Mouse (Mus musculus) cortical plate, adult 2 months (tissue): ENCODE data around the gene Ephb6. TPM values are rescaled to one million over a fixed set of nuclear protein-coding genes. Genes with fewer than 3 reads are reported as not detected.

Experiments
- H3K27ac ChIP-seq: fragments of 200-500 bp; 2 replicates; pipeline ENCODE4 v1.5.1; 2012; ENCODE audit warnings: low read length, control low read depth, inconsistent platforms; ENCODE audit not compliant: insufficient read depth
- H3K4me1 ChIP-seq: fragments of 200-500 bp; 2 replicates; pipeline ENCODE4 v1.6.1; 2011; ENCODE audit warnings: low read length; ENCODE audit not compliant: control insufficient read depth, insufficient read depth
- H3K4me3 ChIP-seq: fragments of 200-500 bp; 2 replicates; pipeline ENCODE4 v1.5.1; 2011; ENCODE audit warnings: mild to moderate bottlenecking, low read length, control low read depth; ENCODE audit not compliant: insufficient read depth
- CTCF ChIP-seq: fragments of 200-500 bp; IDR thresholded peaks from 2 replicates; pipeline ENCODE4 v1.5.1; 2011; ENCODE audit warnings: mild to moderate bottlenecking, control low read depth, low read length; ENCODE audit not compliant: insufficient read depth; ENCODE audit errors: extremely low read depth
- POLR2A ChIP-seq: fragments of 200-500 bp; IDR thresholded peaks from 2 replicates; pipeline ENCODE4 v1.6.1; 2011; ENCODE audit warnings: mild to moderate bottlenecking, low read length, control low read depth; ENCODE audit not compliant: insufficient read depth; ENCODE audit errors: extremely low read depth
- polyA plus RNA-seq: library from polyadenylated mRNA; depleted of rRNA; stranded (reverse); fragments of >200 nt; gene quantifications from 2 replicates; pipeline ENCODE4 v1.2.3, GENCODE M21; 2012

Ephb6 gene
- polyA plus RNA-seq, 1 experiment = 135 TPM

DNA sequence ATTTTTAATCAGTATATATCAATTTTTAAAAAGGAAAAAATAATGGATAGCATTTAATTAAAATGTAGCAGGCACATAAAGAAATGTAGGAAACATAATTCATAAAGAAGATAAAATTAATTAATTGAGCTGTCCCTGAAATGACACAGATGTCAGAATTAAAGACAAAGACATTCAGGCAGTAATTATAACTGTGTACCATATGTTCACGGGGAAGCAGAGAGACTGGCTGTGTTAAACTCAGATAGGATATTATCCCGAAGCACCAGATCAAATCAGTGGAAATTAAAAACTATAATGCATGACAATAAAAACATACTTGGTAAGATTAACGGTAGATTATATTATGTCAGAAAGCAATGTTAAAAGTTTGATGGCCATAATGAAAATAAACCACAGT is 36.2 kb upstream of the Ephb6 start:
- H3K4me3 ChIP-seq = no peak overlapping the region
- TF ChIP-seq CTCF = no peak
- no peak for TF ChIP-seq POLR2A
- H3K27ac ChIP-seq = no peak overlapping the region
- H3K4me1 ChIP-seq = no peaks in the 10 kb centered on the region

DNA sequence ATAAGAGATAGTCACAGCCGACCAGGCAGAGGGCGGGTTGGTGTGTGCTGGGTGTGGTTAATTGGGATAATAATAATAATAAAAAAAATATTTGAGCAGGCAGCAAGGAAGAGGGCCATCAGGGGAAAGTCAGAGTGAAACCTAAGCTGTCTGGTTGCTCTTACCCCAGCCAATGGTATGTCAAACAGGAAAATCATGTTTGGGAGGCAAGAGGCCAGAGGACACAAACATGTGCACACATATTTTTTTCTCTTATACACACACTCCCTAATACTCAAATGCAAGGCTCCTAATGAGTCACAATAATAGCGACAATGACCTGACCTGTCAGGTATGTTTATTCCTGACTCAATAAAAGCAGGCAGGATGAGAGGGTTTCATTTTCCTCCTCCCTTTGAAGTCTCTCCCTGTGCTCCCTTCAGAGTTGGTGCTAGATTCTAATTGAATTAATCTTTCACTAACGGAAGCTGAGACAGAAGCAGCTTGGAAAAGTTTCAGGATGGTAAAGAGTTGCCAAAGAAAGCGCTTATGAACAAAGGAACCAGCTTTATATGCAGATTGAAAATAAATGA is 28.7 kb upstream of the Ephb6 start:
- H3K27ac ChIP-seq = no peak overlapping the region
- no peak overlapping the region for H3K4me3 ChIP-seq
- no peaks in the 10 kb centered on the region for H3K4me1 ChIP-seq
- TF ChIP-seq POLR2A (no peak), CTCF (no peak)

DNA sequence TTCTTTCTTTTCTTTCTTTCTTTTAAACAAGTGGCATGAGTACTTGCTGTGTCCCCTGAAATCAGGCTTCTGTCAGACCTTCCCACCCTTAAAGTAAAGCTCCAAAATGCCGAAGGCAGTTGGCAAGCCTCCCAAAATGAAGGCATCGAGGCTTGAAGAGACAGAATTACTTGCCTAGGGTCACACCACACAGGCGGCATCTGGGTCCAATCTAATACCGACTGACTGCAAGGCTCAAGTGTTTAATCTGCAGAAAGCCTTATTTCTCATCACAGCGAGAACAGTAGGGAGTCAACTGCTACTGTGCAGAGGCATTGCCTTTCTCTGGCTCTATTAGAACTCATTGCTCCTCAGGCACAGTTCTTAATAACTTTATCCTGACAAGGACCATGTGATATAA is 28.0 kb upstream of the Ephb6 start:
- H3K4me1 ChIP-seq = no peaks in the 10 kb centered on the region
- no peak overlapping the region for H3K27ac ChIP-seq
- TF ChIP-seq CTCF (no peak), POLR2A (no peak)
- H3K4me3 ChIP-seq = no peak overlapping the region

DNA sequence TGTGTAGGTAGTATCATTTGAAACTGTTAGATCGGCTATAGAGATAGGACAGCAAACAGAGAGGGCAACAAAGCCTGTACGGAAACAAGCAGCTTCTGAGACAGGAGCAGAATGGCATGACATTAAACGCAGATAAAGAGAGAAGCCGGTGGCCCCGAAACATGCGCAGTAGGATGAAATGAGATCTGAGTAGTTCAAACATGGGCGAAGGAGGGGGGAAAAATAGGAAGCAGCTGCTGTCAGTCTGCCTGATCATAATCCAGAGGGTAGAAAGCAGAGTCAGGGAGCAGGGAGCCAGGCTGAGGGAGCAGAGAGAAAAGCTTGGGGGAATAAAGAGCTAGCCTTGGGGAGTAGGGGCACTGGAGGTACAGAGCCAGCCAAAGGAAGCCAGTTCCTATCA is 24.0 kb upstream of the Ephb6 start:
- no peak overlapping the region for H3K27ac ChIP-seq
- no peaks in the 10 kb centered on the region for H3K4me1 ChIP-seq
- TF ChIP-seq POLR2A (no peak), CTCF (no peak)
- H3K4me3 ChIP-seq = no peak overlapping the region

DNA sequence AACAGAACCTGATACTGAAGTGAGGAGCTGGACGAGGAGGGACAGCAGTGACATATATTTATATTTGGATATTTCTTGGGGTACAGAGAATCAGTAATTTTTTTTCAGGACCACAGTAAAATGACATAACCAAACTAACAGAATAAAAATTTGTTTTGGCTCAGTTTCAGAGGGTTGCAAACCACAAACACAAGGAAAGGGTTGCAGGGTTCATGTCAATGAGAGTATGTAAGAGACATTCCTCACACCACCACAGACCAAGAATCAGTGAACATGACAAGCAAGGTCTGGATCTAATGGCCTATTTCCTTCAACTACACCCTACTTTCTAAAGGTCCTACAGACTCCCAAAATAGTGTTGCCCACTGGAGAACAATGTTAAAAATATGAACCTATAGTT is 23.1 kb upstream of the Ephb6 start:
- TF ChIP-seq CTCF = no peak
- no peak for TF ChIP-seq POLR2A
- no peak overlapping the region for H3K4me3 ChIP-seq
- H3K4me1 ChIP-seq = no peaks in the 10 kb centered on the region
- no peak overlapping the region for H3K27ac ChIP-seq

DNA sequence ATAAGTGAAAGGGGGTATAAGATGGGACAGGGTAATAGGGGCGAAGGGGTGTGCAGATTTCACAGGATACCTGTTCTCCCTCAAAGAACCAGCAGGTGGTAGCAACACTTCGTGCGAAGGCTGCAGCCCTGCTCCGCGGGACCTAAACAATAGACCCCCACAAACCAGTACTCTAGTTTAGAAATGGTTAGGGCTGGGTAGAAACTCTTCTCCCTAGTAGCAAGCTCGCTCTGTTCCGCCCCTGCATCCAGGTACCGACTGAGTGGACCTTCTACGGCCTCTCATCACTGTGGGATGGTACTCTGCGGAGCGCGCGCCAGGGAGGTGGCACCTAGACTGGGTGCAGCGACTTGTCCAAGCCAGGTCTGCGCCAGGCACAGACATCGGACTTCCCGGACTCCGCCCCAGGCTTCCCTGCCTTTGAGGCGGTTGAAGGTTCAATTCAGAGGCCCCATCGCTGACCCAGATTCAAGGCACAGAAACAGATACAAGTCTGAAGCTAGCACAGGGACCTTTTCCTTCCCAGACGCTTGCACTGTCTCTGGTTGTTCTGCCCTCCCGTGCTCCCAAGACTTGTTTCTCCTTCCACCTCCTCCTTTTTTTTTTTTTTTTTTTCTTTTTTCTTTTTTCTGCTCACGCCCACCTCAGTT is 756 bp upstream of the Ephb6 start:
- Histone ChIP-seq H3K4me3 (peak overlapping the region; percentile 66), H3K27ac (0 out of 2 replicates have a peak overlapping the region, but pooled peaks have one; percentile 38), H3K4me1 (peaks cover 2% of the 10 kb centered on the region; the same call in 1 of the 2 replicates)
- TF ChIP-seq POLR2A (no peak), CTCF (peak; percentile 69)

DNA sequence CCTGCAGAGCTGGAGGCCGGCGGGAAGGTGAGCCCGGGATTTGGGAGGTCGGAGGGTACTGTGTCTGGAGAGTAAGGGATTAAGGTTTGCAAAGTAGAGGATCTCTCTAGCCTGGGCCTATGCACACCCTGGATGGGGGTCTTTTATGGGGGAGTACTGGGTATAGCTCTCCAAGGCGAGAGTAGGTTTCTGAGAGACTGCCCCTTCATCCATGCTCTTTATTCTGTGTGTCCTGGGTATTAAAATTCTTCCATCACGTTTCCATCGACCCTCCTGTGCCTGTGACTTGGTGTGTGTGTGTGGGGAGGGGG is 467 bp downstream of the Ephb6 start:
- TF ChIP-seq CTCF = no peak
- no peak for TF ChIP-seq POLR2A
- H3K27ac ChIP-seq = peak overlapping the region; percentile 92
- peak overlapping the region; percentile 66 for H3K4me3 ChIP-seq
- H3K4me1 ChIP-seq = peaks cover 2% of the 10 kb centered on the region; the same call in 1 of the 2 replicates

DNA sequence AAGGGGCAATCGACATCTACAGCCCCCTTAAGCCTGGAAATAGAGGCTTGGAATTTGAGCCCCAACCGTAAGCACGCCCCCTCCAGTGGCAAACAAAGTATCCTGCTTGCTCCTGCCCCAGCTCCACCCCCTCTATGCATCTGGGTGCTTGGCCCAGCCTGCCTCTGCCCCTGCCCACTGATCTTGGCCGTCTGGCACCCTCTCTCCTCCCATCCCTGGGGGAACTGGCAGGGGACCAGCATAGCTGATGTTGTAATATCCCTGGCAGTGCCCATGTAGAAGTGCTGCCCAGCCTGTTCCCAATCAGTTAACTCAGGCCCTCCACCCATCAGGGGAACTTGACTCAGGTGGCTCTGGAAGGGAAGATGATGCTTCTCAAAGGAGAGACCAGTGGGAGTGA is 932 bp downstream of the Ephb6 start:
- TF ChIP-seq POLR2A (no peak), CTCF (no peak)
- peak overlapping the region; percentile 66 for H3K4me3 ChIP-seq
- H3K4me1 ChIP-seq = peaks cover 2% of the 10 kb centered on the region; the same call in 1 of the 2 replicates
- H3K27ac ChIP-seq = peak overlapping the region; percentile 92

DNA sequence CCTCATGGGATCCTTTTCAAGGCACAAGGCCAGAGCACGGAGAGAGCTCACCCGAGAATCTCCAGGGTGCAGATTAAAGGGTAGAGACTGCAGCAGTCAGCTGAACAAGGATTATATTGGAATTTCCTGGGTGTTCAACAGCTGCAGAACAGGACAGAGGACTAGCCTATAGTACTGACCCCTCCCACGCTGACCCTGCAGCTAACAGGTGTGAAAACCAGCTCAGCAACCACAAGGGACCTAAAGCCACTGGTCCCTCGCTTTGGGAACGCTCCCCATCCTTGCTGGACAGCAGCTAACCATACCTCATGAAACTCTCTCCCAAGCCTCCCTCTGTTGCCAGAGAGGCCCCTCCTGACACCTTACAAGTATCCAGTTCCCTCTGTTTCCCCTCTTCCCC is 2.4 kb downstream of the Ephb6 start:
- H3K27ac ChIP-seq = 0 out of 2 replicates have a peak overlapping the region, but pooled peaks have one; percentile 37
- H3K4me1 ChIP-seq = peaks cover 3% of the 10 kb centered on the region; the same call in 1 of the 2 replicates
- H3K4me3 ChIP-seq = peak overlapping the region; percentile 66
- no peak for TF ChIP-seq CTCF
- no peak for TF ChIP-seq POLR2A

DNA sequence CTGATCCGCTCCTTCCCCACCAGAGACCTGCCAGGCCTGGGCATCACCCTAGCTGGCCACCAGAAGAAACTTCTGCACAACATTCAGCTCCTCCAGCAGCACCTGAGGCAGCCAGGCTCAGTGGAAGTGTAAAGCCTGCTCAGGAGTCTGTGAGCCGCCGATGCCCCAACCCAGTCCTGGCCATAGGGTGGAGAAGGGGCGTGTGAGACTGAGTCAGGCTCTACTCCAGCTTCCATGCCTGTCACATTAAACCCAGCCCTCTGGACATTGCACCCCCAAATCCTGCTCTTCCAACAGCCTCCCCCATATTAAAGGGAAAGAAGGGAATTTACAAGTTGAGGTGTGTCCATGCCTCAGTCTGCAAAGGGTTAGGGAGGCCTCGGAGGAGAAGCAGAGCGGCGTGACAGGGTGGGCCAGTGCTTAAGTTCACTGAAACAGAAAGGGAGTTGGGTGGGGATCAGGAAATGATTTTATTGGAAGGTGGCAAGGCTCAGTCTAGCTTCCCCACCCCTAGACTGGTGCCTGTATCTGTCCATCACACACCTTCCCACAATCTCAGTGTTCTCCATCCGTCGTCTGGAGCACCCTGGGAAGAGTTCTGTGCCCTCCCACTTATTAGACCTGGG is 15.0 kb downstream of the Ephb6 start:
- H3K27ac ChIP-seq = no peak overlapping the region
- H3K4me1 ChIP-seq = peaks cover under 1% of the 10 kb centered on the region; the same call in 1 of the 2 replicates
- TF ChIP-seq CTCF (no peak), POLR2A (no peak)
- H3K4me3 ChIP-seq = no peak overlapping the region
